Mouse (Mus musculus) testis, adult 2 months (tissue): ENCODE data around the gene Gpx4. TPM values are rescaled to one million over a fixed set of nuclear protein-coding genes. Genes with fewer than 3 reads are reported as not detected.
"Not testable (repeated sequence)": the region's sequence is repeated elsewhere in the genome, so short reads cannot be mapped to it uniquely, and the experiment has no call there.

ENCODE experiments used
- H3K27ac ChIP-seq: fragments of 200-500 bp; 2 replicates; pipeline ENCODE4 v1.5.1; 2012; ENCODE audit warnings: low read depth, low read length; ENCODE audit not compliant: control insufficient read depth, insufficient read depth
- H3K27me3 ChIP-seq: fragments of 200-500 bp; 2 replicates; pipeline ENCODE4 v1.6.1; 2012; ENCODE audit warnings: mild to moderate bottlenecking, low read length, moderate library complexity; ENCODE audit not compliant: control insufficient read depth, insufficient read depth
- H3K36me3 ChIP-seq: fragments of 200-500 bp; 2 replicates; pipeline ENCODE4 v1.6.1; 2012; ENCODE audit warnings: mild to moderate bottlenecking, low read length; ENCODE audit not compliant: control insufficient read depth, insufficient read depth
- H3K4me1 ChIP-seq: fragments of 200-500 bp; 2 replicates; pipeline ENCODE4 v1.6.1; 2012; ENCODE audit warnings: low read length; ENCODE audit not compliant: control insufficient read depth, insufficient read depth
- H3K4me3 ChIP-seq: fragments of 200-500 bp; 2 replicates; pipeline ENCODE4 v1.5.1; 2012; ENCODE audit warnings: low read depth, mild to moderate bottlenecking, low read length, moderate library complexity, mixed read lengths; ENCODE audit not compliant: control insufficient read depth
- CTCF ChIP-seq: fragments of 200-500 bp; IDR thresholded peaks from 2 replicates; pipeline ENCODE4 v1.5.1; 2012; ENCODE audit warnings: low read depth, mild to moderate bottlenecking, inconsistent platforms, low read length, moderate library complexity; ENCODE audit not compliant: control insufficient read depth, insufficient read depth, insufficient replicate concordance
- POLR2A ChIP-seq: fragments of 200-500 bp; IDR thresholded peaks from 2 replicates; pipeline ENCODE4 v1.6.1; 2012; ENCODE audit warnings: low read depth, mild to moderate bottlenecking, inconsistent platforms, low read length, moderate library complexity; ENCODE audit not compliant: control insufficient read depth
- polyA plus RNA-seq: library from polyadenylated mRNA; depleted of rRNA; stranded (reverse); fragments of >200 nt; gene quantifications from 2 replicates; pipeline ENCODE4 v1.2.3, GENCODE M21; 2012

Gene Gpx4
- polyA plus RNA-seq, 1 experiment: 3,516 TPM

DNA sequence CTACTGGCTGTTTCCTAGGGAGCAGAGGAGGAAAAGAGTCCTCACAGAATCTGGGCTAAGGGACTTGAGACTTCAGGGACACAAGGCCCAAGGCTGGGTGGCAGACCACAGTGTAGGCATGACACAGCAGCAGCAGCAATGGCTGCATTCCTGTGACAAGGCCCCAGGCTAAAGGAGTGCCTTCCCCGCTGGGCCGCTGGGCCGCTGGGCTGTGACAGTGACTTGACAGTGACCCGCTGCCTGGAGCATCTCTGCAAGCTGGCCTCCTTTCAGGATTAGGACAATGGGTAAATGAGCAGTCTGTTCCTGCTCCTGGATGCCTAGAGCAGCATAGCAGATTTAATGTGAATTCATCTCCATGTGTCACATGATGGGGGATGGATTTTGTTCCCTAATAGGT is 2.9 kb upstream of the Gpx4 start:
- Histone ChIP-seq H3K36me3 (no peaks in the 10 kb centered on the region), H3K27me3 (no peaks in the 10 kb centered on the region), H3K4me1 (no peaks in the 10 kb centered on the region; the same call in 1 of the 2 replicates), H3K27ac (no peak overlapping the region), H3K4me3 (no peak overlapping the region)
- TF ChIP-seq CTCF (no peak), POLR2A (no peak)

DNA sequence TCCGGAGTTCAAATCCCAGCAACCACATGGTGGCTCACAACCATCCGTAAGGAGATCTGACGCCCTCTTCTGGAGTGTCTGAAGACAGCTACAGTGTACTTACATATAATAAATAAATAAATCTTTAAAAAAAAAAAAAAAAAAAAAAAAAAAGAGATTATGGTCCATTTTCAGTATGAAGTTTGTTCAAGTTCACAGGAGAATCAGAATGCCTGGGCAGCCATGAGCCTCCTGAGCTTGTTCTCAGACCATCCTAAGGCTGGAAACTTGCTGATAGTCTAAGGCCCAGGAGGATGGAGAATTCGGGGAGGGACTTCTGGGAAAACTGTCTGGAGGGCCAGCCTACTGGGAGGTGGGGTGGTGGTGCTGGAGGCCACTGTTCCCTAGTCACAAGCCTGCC is 1.6 kb upstream of the Gpx4 start:
- H3K36me3 ChIP-seq, H3K4me1 ChIP-seq, H3K27me3 ChIP-seq, H3K4me3 ChIP-seq, H3K27ac ChIP-seq: not testable (repeated sequence)

DNA sequence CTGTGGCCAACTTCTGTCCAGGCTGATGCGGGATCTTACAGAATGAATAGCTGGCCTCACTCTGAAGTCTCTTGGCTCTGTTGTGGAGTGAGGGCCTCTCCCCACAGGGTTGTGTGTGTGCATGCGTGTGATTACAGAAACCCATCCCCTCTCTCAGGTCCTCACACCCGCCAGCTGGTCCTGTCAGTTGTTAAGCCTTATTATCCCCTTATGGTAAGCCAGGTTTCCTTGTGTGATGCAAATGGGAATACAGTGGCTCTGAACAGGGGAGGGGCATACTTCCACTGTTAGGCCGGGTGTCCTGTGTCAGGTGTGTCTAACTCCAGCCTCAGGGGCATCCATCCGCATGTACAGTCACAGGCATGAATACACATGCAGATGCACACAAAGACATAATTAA is 1.2 kb upstream of the Gpx4 start:
- Histone ChIP-seq H3K36me3 (no peaks in the 10 kb centered on the region), H3K4me1 (peaks cover 5% of the 10 kb centered on the region), H3K27me3 (no peaks in the 10 kb centered on the region), H3K27ac (no peak overlapping the region), H3K4me3 (no peak overlapping the region)
- no peak for TF ChIP-seq POLR2A

DNA sequence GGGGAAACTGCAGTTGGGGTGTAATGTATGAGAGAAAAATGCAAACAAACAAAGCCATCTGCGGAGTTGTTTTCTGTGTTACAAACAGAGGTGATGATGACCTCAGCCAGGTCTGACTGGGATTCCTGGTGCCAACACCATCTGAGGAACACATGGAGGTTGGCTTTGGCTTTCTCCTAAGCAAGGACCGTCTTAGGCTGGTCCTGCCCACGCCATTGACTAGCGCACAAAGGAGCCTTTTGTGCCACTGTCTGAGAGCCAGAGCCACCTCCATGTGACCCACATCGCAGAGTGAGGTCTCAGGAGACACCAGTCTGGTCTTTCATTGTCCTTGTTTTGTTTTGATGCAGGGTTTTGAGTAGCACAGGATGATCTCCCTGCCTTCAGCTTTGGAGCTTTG is 1.4 kb downstream of the Gpx4 start:
- Histone ChIP-seq H3K36me3 (no peaks in the 10 kb centered on the region), H3K4me3 (no peak overlapping the region), H3K4me1 (peaks cover 12% of the 10 kb centered on the region), H3K27me3 (no peaks in the 10 kb centered on the region), H3K27ac (peak overlapping the region; percentile 69)
- TF ChIP-seq CTCF (no peak), POLR2A (peak; percentile 39; the same call in 1 of the 2 replicates)

DNA sequence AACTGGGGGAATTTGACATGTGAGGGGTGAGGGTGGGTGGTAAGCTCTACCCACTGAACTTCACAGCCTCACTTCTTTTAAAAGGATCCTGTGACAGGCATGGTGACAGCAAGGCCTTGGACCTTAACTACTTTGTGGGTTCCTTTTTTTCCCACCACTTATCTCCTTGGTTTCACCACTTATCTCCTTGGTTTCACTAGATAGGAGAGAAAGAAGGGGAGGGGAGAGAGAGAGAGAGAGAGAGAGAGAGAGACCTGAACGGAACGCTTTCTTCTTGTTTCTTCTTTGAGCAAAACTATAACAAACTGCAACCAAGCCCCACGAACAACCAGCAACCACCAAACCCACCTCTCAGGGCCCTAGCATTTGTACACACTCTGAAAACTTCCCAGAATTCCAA is 1.9 kb downstream of the Gpx4 start:
- Histone ChIP-seq H3K4me3 (no peak overlapping the region), H3K36me3 (no peaks in the 10 kb centered on the region), H3K4me1 (peaks cover 12% of the 10 kb centered on the region), H3K27me3 (no peaks in the 10 kb centered on the region), H3K27ac (peak overlapping the region; percentile 69)
- no peak for TF ChIP-seq CTCF
- TF ChIP-seq POLR2A: no peak

DNA sequence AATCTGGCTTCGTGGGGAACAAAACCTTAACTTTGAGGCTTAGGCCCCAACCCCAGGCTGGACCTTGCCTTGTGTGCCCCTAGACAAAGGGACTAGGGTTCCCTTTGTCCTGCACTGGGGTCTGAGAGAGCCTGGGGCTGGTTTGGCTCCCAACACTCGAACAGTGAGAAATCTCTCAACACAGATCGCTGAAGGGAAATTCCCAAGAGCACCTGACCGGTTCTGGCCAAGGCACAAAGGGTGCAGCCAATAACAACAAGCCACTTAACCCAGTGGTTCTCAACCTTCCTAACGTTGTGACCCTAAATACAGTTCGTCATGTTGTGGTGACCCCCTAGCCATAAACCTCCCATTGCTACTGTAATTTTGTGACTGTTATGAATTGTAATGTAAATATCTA is 3.3 kb downstream of the Gpx4 start:
- no peaks in the 10 kb centered on the region; the same call in 1 of the 2 replicates for H3K36me3 ChIP-seq
- no peaks in the 10 kb centered on the region for H3K27me3 ChIP-seq
- peak overlapping the region; percentile 5; the same call in 1 of the 2 replicates for H3K4me3 ChIP-seq
- TF ChIP-seq POLR2A (no peak), CTCF (no peak)
- peak overlapping the region; percentile 39 for H3K27ac ChIP-seq
- peaks cover 12% of the 10 kb centered on the region for H3K4me1 ChIP-seq

DNA sequence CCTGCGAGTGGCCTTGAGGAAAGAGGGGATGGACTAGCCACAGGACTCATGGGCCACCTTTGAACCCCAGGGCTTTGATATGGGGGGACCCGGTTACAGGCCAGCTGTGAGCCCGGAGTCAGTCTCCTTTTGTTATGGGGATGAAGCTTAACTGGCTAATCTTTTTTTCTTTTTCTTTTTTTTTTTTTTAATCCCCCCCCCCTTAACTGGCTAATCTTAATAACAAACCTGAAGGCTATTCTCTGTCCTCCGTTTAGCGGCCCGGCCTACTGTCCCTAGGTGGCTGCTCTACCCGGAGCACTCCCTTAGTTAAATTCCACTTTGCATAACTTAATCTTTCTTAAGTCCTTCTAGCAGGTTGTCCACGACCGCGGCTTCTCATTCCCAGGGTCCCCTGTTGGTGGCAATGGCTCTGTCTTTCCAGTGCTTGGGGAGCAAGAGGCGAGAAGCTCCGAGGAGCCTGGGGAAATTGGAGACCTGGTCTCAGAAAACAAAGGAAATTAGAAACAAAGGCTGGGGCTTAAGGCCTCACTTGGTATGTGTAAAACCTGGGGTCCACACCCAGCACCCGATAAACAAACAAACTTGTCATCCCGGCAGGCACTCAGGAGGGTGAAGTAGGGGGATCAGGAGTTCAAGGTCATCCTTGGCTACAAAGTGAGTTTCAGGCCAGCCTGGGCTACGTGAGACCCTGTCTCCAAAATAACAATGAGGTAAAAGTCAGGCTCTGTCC is 4.1 kb downstream of the Gpx4 start:
- H3K36me3 ChIP-seq: no peaks in the 10 kb centered on the region; the same call in 1 of the 2 replicates
- no peak overlapping the region; the same call in 1 of the 2 replicates for H3K27ac ChIP-seq
- H3K27me3 ChIP-seq: no peaks in the 10 kb centered on the region
- no peak for TF ChIP-seq CTCF
- TF ChIP-seq POLR2A: no peak
- H3K4me1 ChIP-seq: peaks cover 15% of the 10 kb centered on the region
- peak overlapping the region; percentile 55 for H3K4me3 ChIP-seq
